Mouse (Mus musculus) heart, adult 2 months (tissue): Measurements from ENCODE around the gene 4931429L15Rik. TPM values are rescaled to one million over a fixed set of nuclear protein-coding genes. Genes with fewer than 3 reads are reported as not detected.

Experiments
- DNase-seq, 2 experiments: peaks; one replicate each; pipeline ENCODE4 v3.0.0; 2021
- H3K27ac ChIP-seq: fragments of 200-600 bp; 2 replicates; pipeline ENCODE4 v1.8.1; 2022
- H3K27me3 ChIP-seq: fragments of 200-500 bp; 2 replicates; pipeline ENCODE4 v1.6.1; 2012; ENCODE audit warnings: mild to moderate bottlenecking, low read length, inconsistent platforms, mixed read lengths; ENCODE audit not compliant: control insufficient read depth, insufficient read depth
- H3K36me3 ChIP-seq: fragments of 200-500 bp; 2 replicates; pipeline ENCODE4 v1.6.1; 2012; ENCODE audit warnings: low read length, inconsistent platforms; ENCODE audit not compliant: control insufficient read depth, insufficient read depth
- H3K4me1 ChIP-seq: fragments of 200-500 bp; 2 replicates; pipeline ENCODE4 v1.6.1; 2011; ENCODE audit warnings: low read length; ENCODE audit not compliant: control insufficient read depth, insufficient read depth
- H3K4me3 ChIP-seq: fragments of 200-600 bp; 2 replicates; pipeline ENCODE4 v1.8.1; 2022
- H3K79me2 ChIP-seq: fragments of 200-500 bp; replicated peaks from 2 replicates; pipeline ENCODE4 v1.6.1; 2012; ENCODE audit warnings: mild to moderate bottlenecking, inconsistent platforms, low read length, moderate library complexity, mixed read lengths; ENCODE audit not compliant: control insufficient read depth, insufficient read depth
- H3K9ac ChIP-seq: fragments of 200-500 bp; 2 replicates; pipeline ENCODE4 v1.6.1; 2012; ENCODE audit warnings: low read depth, mild to moderate bottlenecking, control low read depth, inconsistent platforms, low read length, mixed read lengths
- CTCF ChIP-seq: fragments of 200-600 bp; IDR thresholded peaks from 2 replicates; pipeline ENCODE4 v1.8.1; 2022; ENCODE audit warnings: antibody characterized with exemption, mild to moderate bottlenecking, moderate library complexity
- EP300 ChIP-seq: fragments of 200-500 bp; IDR thresholded peaks from 2 replicates; pipeline ENCODE4 v1.6.1; 2011; ENCODE audit warnings: low read depth, low read length, control low read depth; ENCODE audit not compliant: insufficient read depth
- POLR2A ChIP-seq: fragments of 200-500 bp; IDR thresholded peaks from 2 replicates; pipeline ENCODE4 v1.6.1; 2011; ENCODE audit warnings: mild to moderate bottlenecking, low read depth, low read length, control low read depth; ENCODE audit not compliant: insufficient read depth
- WGBS: fragments of 180-500 bp; shearing (Covaris S2); methylation state at CpG from one replicate; pipeline ENCODE4 v1.1.7; 2018; 5-methylcytosine and 5-hydroxymethylcytosine counted together
- intact Hi-C: fragments of 180-260 bp; cut with DNase I; formaldehyde crosslinking; loops from one replicate; pipeline ENCODE4 v1.15.1; 2025
- polyA plus RNA-seq: library from polyadenylated mRNA; depleted of rRNA; stranded (reverse); fragments of >200 nt; gene quantifications from 2 replicates; pipeline ENCODE4 v1.2.3, GENCODE M21; 2012; rRNA removed
- total RNA-seq, 2 experiments: library from RNA; stranded (reverse); gene quantifications; 2 replicates each; pipeline ENCODE4 v1.2.3; 2021

Gene 4931429L15Rik
- total and polyA plus RNA-seq, 3 experiments, result 0.04 TPM; not detected in 2

DNA sequence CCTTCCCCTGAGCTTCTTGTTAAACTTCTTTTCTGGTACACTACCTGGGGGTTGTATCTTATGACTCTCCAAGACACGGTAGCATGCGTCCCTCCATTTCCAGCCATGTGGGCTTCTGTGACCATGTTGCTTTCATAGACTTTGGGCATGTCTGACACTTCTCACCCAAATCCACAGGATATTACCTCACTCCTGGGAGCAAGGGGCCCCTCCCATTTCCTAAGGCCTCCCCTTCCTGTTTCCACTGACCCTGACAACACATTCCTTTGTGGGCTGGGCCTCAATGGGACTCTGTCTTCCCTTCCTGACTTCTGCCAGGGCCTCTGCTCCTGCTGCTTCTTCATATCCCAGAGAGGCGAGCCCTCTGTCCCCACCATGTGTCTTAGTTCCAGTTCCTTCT, 62.2 kb downstream of the 4931429L15Rik start:
- Histone ChIP-seq H3K9ac (no peak overlapping the region), H3K27me3 (no peaks in the 10 kb centered on the region), H3K36me3 (no peaks in the 10 kb centered on the region), H3K27ac (peak overlapping the region; percentile 58), H3K4me1 (peaks cover 2% of the 10 kb centered on the region; the same call in 1 of the 2 replicates), H3K4me3 (no peak overlapping the region), H3K79me2 (no peaks in the 10 kb centered on the region)
- intact Hi-C loops, result no loop called here
- DNase-seq, result peak in 1 of 2 experiments; percentile 40
- 53% methylated on average over 3 of the region's 3 CpGs for WGBS
- TF ChIP-seq POLR2A (no peak), EP300 (no peak), CTCF (no peak)

DNA sequence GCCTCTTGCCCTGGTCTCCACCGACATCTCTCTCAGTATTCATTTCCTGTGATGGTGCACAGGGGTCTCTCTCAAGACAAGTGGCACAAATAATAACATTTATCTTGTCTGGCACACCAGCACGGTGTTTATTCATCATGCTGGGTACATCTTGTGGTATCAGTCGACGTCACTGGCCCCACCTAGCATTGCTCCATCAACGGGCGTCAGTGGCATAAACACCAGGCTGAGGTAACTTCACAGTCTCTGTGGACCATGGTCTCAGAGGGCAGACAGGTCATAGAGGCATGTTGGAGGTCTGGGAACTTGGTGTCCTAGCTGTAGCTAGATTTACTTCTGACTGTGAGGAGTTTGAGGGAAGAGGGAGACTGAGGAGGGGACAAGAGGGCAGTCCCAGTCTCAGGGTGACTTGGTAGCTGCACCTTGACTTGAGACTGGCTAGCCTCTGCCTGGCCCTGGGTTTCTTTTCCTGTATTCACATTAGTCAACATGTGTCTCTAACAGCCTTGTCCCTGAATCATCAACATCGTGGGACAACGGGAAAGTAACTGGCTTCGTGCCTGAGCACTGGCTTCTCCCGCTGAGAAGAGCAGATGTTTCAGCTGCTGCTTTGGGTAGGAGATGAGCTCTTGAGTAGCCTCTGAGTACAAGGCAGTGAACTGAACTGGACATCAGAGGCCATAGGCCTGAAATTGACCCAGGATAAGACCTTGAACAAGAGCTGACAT, 63.0 kb downstream of the 4931429L15Rik start:
- no peaks in the 10 kb centered on the region for H3K79me2 ChIP-seq
- intact Hi-C loops, result no loop called here
- no peak for TF ChIP-seq CTCF
- TF ChIP-seq EP300, result no peak
- no peak for TF ChIP-seq POLR2A
- no peak overlapping the region for H3K4me3 ChIP-seq
- H3K36me3 ChIP-seq, result no peaks in the 10 kb centered on the region
- DNase-seq, result no peak
- WGBS, result 70% methylated on average over 10 of the region's 10 CpGs
- no peaks in the 10 kb centered on the region for H3K27me3 ChIP-seq
- H3K4me1 ChIP-seq, result peaks cover 2% of the 10 kb centered on the region; the same call in 1 of the 2 replicates
- H3K27ac ChIP-seq, result peak overlapping the region; percentile 33
- no peak overlapping the region for H3K9ac ChIP-seq

DNA sequence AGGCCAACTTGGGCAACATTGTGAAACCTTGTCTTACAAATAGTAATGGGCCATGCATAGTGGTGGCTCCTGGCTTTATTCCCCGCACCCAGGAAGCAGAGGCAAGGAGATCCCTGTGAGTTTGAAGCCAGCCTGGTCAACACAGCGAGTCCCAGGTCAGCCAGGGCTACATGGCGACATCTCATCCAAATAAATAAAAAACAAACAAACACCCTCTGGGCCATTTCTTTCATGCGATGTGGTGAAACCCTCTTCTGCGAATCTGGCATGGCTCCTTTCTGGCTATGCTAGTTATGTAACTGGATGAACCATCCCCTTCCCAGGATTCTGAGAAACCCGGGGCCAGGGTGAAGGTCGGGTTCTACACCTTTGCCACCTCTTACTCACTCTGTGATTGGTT, 63.6 kb downstream of the 4931429L15Rik start:
- 91% methylated on average over 7 of the region's 7 CpGs for WGBS
- intact Hi-C loops, result no loop called here
- H3K36me3 ChIP-seq, result no peaks in the 10 kb centered on the region
- no peak overlapping the region for H3K27ac ChIP-seq
- no peaks in the 10 kb centered on the region for H3K79me2 ChIP-seq
- no peaks in the 10 kb centered on the region for H3K27me3 ChIP-seq
- TF ChIP-seq CTCF (no peak), EP300 (no peak), POLR2A (no peak)
- DNase-seq, result no peak
- no peak overlapping the region for H3K9ac ChIP-seq
- peaks cover 2% of the 10 kb centered on the region; the same call in 1 of the 2 replicates for H3K4me1 ChIP-seq
- no peak overlapping the region for H3K4me3 ChIP-seq

Other genes with a start within 250 kb of the 4931429L15Rik start
- gene Apoa1, start 91.4 kb downstream of the 4931429L15Rik start, total RNA-seq, result not detected
- 0.51 and 2.3 TPM in 2 replicates for gene Apoa1, start 91.4 kb downstream of the 4931429L15Rik start, polyA plus RNA-seq
- not detected for gene Apoc3, start 84.3 kb downstream of the 4931429L15Rik start, total RNA-seq
- gene Apoc3, start 84.3 kb downstream of the 4931429L15Rik start, polyA plus RNA-seq, result 1.4 and 3.3 TPM in 2 replicates
- gene Apoa4, start 79.3 kb downstream of the 4931429L15Rik start, total RNA-seq, result not detected
- 0.09 and 0.10 TPM in 2 replicates for gene Apoa4, start 79.3 kb downstream of the 4931429L15Rik start, polyA plus RNA-seq
- gene Apoa5, start 51.4 kb downstream of the 4931429L15Rik start, total RNA-seq, result not detected
- gene Apoa5, start 51.4 kb downstream of the 4931429L15Rik start, polyA plus RNA-seq, result 0.47 TPM in 1 of 2 replicates, not detected in the other
- gene Zpr1, start 46.9 kb downstream of the 4931429L15Rik start, total RNA-seq, result 10 to 100 TPM; 19.8 to 21.4 TPM
- gene Zpr1, start 46.9 kb downstream of the 4931429L15Rik start, polyA plus RNA-seq, result 12.0 and 15.1 TPM in 2 replicates
- gene Bud13, start 37.0 kb downstream of the 4931429L15Rik start, total RNA-seq, result 1 to 10 TPM; 7.1 to 7.4 TPM
- 5.6 and 6.1 TPM in 2 replicates for gene Bud13, start 37.0 kb downstream of the 4931429L15Rik start, polyA plus RNA-seq